Mouse (Mus musculus): ENCODE results near the gene Pkd1.

- TF ChIP-seq POLR2A (IDR thresholded peaks at IDR 0.05; ENCODE audit: control insufficient read depth, low read depth, low read length) (no peak), CTCF (IDR thresholded peaks at IDR 0.05; ENCODE audit: control insufficient read depth, insufficient read depth, insufficient replicate concordance, low read depth, low read length) (no peak)
Observed at GRCm38 (mm10) chr17:24583599-24584460, 34.2 kb downstream of the Pkd1 start.

Measured in testis, adult 2 months (tissue).